Mouse (Mus musculus): Measurements from ENCODE around the gene Clec12b.
"Not testable (repeated sequence)": the region's sequence is repeated elsewhere in the genome, so short reads cannot be mapped to it uniquely, and the experiment has no call there.

Clec12b gene

GRCm38 (mm10) chr6:129369374-129370132, 16.1 kb downstream of the Clec12b start:
- no peak for DNase-seq (ENCODE audit: low spot score in 2 of 2)

GRCm38 (mm10) chr6:129365959-129366359, 19.7 kb downstream of the Clec12b start:
- peak in 1 of 2 experiments; percentile 3 for DNase-seq (ENCODE audit: low spot score in 2 of 2)

DNA sequence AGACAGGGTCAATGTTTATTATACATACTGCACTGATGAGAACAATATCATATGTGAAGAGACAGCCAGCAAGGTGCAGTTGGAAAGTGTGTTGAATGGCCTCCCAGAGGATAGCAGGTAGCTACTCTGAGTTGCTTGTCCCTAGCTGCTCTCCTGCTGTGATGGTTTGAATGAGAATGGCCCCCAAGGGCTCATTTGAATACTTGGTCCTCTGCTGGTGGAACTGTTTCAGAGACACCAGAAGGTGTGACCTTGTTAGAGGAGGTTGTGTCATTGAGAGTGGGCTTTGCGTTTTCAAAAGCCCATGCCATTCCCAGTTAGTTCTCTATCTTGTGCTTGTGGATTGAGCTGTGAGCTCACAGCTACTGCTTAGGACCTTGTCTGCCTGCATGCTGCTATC, 21.7 kb downstream of the Clec12b start:
- DNase-seq (ENCODE audit: low spot score in 2 of 2) = no peak

DNA sequence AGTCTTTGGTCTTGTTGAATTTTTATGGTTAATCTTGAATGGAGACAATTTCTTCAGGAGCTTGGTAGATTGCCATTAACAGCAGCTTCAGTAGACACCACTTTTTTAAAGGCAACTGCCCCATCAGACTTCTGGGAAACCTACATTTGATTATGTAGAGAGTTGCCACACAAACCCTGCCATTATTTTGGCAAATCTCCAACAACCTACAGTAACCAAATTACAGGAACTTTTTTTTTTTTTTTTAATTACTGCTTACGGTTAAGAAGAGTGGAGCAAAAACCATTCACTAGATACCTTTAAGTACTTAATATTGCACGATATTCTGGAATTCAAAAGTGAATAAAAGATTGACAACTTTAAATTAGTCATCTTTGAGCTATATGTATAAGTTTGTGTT, 26.2 kb downstream of the Clec12b start:
- DNase-seq (ENCODE audit: low spot score in 2 of 2) = no peak

DNA sequence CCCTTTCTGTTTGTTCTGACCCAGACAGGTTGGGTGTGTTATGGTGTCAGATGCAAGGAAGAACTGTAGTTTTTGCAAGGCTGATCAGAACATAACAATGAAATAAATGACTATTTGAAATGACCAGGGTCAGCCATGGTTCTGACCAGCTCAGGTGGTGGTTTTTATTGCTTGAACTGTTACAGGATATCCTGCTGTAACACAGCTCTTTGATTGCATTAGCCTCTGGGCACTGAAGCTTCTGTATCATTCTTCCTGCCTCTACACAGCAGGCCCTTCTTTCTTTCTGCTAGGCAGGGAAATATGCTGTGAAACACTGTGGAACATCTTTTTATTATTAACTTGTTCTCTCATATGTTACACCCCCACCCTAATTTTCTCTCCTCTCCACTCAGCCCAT, 29.2 kb downstream of the Clec12b start:
- no peak for DNase-seq (ENCODE audit: low spot score in 2 of 2)

DNA sequence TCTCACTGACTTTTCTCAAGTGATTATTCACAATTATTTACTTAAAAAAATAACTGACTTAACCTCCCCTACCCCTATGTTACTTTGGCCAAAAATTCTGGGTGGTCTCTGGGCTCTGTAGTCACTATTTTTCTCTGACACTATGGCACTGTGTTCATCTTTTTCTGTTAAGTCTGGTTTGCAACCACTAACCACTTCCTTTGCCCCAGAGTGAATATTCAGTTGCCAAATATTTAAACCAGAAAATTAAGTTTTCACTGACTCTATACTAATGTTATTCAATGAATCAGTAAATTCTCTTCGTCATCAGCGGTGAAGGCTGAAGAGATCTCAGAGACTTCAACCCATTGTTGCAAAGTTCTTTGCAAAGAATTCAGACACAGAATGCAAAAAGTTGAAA, 29.9 kb downstream of the Clec12b start:
- DNase-seq (ENCODE audit: low spot score in 2 of 2) = no peak

- DNase-seq (ENCODE audit: low spot score in 2 of 2) = no peak
These were observed 34.6 kb downstream of the Clec12b start for GRCm38 (mm10) chr6:129351091-129351490.

- DNase-seq (ENCODE audit: low spot score in 2 of 2) = no peak
These were observed 35.9 kb downstream of the Clec12b start for GRCm38 (mm10) chr6:129349524-129350352.

DNA sequence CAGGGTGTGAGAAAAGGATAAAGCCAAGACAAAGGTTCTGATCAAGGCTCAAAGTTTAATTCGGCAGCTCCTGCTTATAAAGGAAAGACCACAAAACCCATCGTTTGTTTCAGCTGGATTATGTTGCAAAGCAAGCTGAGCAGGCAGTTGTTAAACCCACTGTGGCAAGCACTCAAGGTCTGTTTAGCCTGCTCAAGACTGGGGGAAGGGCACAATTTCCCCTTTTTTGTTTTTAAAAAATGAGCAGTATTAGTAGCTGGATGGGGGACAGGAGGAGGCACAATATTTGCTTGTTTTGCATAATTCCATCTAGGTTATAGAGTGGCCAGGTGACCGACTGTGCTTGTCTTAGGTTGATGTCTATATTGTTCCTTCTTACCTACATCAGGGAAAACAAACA, 41.3 kb downstream of the Clec12b start:
- no peak for DNase-seq (ENCODE audit: low spot score in 2 of 2)

GRCm38 (mm10) chr6:129342391-129342790, 43.3 kb downstream of the Clec12b start, which contains the start of gene Clec12a:
Gene Clec12a (plus strand): TSS chr6:129342691.
- DNase-seq (ENCODE audit: low spot score in 2 of 2) = not testable (repeated sequence)

DNA sequence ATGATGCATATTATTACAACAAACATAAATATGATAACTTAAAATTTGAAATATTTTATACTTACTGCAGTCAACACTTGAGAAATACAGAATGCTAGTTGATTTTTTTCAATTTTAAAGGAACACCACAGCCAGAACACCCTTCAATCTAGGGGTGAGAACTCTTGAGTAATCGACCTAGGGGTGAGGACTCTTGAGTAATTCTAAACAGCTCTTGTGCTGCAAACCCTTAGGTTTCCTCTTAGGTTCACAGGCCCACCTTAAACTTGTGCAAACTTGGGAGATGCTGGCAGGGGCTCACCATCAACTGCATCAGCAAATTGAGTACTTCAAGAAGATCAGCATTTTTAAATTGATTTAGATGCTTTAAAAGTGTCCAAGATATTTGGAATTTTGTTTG, 47.9 kb downstream of the Clec12b start:
- DNase-seq (ENCODE audit: low spot score in 2 of 2) = no peak

- peak; percentile 20 to 44 for DNase-seq (ENCODE audit: low spot score in 2 of 2)
These were observed 52.0 kb downstream of the Clec12b start for GRCm38 (mm10) chr6:129333674-129334078.

GRCm38 (mm10) chr6:129331610-129332009, 54.1 kb downstream of the Clec12b start, which contains the start of gene 4922502D21Rik:
Gene 4922502D21Rik (minus strand): TSS chr6:129331796.
- no peak for DNase-seq (ENCODE audit: low spot score in 2 of 2)

- DNase-seq (ENCODE audit: low spot score in 2 of 2) = no peak
These were observed 59.0 kb downstream of the Clec12b start for GRCm38 (mm10) chr6:129326568-129327150.

DNA sequence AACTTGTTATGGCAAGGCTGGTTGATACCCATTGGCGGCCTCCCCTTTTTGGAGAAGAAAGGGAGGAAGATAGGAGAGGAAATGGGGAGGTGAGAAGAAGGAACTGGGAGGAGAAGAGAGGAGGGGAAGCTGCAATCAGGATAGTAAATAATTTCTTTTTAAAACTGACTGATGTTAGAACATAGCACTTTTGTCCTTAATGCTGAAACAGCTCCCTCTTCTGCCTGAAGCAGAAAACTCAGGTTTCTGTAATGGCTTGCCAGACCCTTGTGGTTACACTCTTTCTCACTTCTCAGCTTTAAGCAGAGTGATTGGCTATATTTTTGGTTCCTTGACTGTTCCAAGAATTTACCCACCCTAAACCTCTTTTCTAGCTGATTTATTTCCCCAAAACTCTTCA, 59.7 kb downstream of the Clec12b start:
- no peak for DNase-seq (ENCODE audit: low spot score in 2 of 2)

Measured in left cerebral cortex, adult 9 months (tissue).